Mouse (Mus musculus) midbrain, embryonic 13.5 days (tissue): ENCODE measurements around the gene Kif26b. TPM values are rescaled to one million over a fixed set of nuclear protein-coding genes. Genes with fewer than 3 reads are reported as not detected.

Experiments used
- ATAC-seq: fragments of 200-750 bp; cut with Nextera tagmentation; 2 replicates; pipeline ENCODE4 v1.8.0; 2017; ENCODE audit warnings: mild to moderate bottlenecking, moderate TSS enrichment, moderate library complexity
- H3K27ac ChIP-seq: fragments of 300-500 bp; sonication (generic); 2 replicates; pipeline ENCODE4 v1.5.1; 2015; ENCODE audit warnings: inconsistent platforms, mild to moderate bottlenecking, moderate library complexity
- H3K27me3 ChIP-seq: fragments of 300-500 bp; sonication (generic); 2 replicates; pipeline ENCODE4 v1.6.1; 2015; ENCODE audit warnings: mild to moderate bottlenecking, inconsistent platforms
- H3K36me3 ChIP-seq: fragments of 300-500 bp; sonication (generic); 2 replicates; pipeline ENCODE4 v1.6.1; 2015; ENCODE audit warnings: mild to moderate bottlenecking, inconsistent platforms
- H3K4me1 ChIP-seq: fragments of 300-500 bp; sonication (generic); replicated peaks from 2 replicates; pipeline ENCODE4 v1.6.1; 2015; ENCODE audit warnings: inconsistent platforms
- H3K4me2 ChIP-seq: fragments of 300-500 bp; sonication (generic); replicated peaks from 2 replicates; pipeline ENCODE4 v1.6.1; 2015; ENCODE audit warnings: moderate library complexity, mild to moderate bottlenecking, inconsistent platforms
- H3K4me3 ChIP-seq: fragments of 300-500 bp; sonication (generic); replicated peaks from 2 replicates; pipeline ENCODE4 v1.5.1; 2015; ENCODE audit warnings: mild to moderate bottlenecking, inconsistent platforms
- H3K9ac ChIP-seq: fragments of 300-500 bp; sonication (generic); replicated peaks from 2 replicates; pipeline ENCODE4 v1.6.1; 2015; ENCODE audit warnings: mild to moderate bottlenecking, inconsistent platforms
- H3K9me3 ChIP-seq: fragments of 300-500 bp; sonication (generic); 2 replicates; pipeline ENCODE4 v1.6.1; 2016; ENCODE audit warnings: mild to moderate bottlenecking, inconsistent platforms
- WGBS: fragments of 180-500 bp; shearing (Covaris S2); methylation state at CpG from one replicate; pipeline ENCODE4 v1.1.7; 2015; 5-methylcytosine and 5-hydroxymethylcytosine counted together
- polyA plus RNA-seq: library from polyadenylated mRNA; unstranded; fragments of >200 nt; fragmentation: Nextera tagmentation; extraction: Ambion mirVana; gene quantifications from 2 replicates; pipeline ENCODE4 v1.2.1, GENCODE M21; 2015

Gene Kif26b
- polyA plus RNA-seq, 1 experiment from 2014 or later, result 5.7 TPM

GRCm38 (mm10) chr1:178673506-178673905 lies 144.6 kb downstream of the Kif26b start:
- WGBS, result 86% methylated on average over 2 of the region's 2 CpGs
- Histone ChIP-seq H3K4me2 (no peak overlapping the region), H3K9ac (no peak overlapping the region), H3K4me3 (no peak overlapping the region), H3K4me1 (peaks cover 22% of the 10 kb centered on the region), H3K27ac (0 out of 2 replicates have a peak overlapping the region, but pooled peaks have one; percentile 10), H3K36me3 (no peaks in the 10 kb centered on the region), H3K27me3 (no peaks in the 10 kb centered on the region), H3K9me3 (no peaks in the 10 kb centered on the region)
- ATAC-seq, result no peak

DNA sequence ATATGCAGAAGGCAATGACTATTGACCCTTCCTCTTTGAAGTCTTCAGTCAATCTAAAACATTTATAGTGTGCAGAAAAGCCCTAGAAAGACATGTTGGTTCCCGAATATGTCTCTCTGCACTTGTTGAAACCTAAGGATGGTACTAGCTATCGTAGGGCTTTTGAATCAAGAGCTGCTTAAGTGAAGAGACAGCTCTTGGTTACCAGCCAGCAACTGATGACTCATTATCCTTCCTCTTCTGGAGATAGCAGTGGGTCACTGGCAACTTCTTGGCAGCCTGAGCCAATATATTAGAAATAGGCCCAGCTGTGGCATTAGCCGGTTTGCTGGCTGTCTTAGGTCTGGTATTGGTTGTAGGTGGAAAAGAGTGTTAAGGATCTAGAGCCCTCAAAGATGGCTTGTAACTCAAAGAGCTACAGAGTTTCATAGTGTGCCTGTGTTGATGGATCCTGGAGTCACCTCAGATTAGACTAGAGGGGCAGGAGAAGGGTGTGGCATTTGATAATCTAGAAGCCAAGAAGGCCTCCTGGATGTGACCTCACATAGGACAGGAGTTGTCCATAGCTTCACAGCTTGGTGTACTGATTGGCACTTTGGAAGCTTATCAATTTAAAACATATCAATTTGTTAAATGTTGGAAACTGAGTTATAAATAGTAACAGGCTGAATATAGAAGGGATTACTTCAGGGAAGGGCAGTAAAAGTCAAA lies 146.8 kb downstream of the Kif26b start:
- 95% methylated on average over 3 of the region's 3 CpGs for WGBS
- Histone ChIP-seq H3K9me3 (no peaks in the 10 kb centered on the region), H3K4me3 (no peak overlapping the region), H3K27me3 (no peaks in the 10 kb centered on the region), H3K4me2 (no peak overlapping the region), H3K4me1 (peaks cover 22% of the 10 kb centered on the region), H3K27ac (no peak overlapping the region), H3K9ac (no peak overlapping the region), H3K36me3 (no peaks in the 10 kb centered on the region)
- ATAC-seq, result no peak

DNA sequence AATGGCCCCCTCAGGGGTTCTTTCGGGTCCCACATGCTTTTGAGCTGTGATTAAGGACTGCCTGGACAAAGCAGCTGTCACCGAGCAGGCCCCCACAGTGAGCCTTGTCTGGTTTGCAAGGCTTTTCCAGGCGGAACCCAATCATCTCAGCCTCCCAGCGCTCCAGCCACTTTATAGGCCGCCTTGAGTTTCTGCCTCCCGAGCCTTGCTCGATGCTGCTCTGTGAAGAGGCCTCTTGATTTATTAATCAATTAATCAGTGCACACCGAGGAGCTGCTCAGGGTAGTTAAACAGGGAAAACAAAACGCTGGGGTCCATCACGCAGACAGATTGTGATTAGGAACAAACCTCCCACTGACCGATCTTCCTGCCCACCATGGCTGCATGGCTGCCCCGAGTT lies 148.2 kb downstream of the Kif26b start:
- H3K9me3 ChIP-seq, result no peaks in the 10 kb centered on the region
- 0 out of 2 replicates have a peak, but pooled peaks have one; percentile 17 for ATAC-seq
- H3K36me3 ChIP-seq, result no peaks in the 10 kb centered on the region
- no peak overlapping the region for H3K9ac ChIP-seq
- no peak overlapping the region for H3K4me2 ChIP-seq
- no peaks in the 10 kb centered on the region for H3K27me3 ChIP-seq
- H3K4me1 ChIP-seq, result peaks cover 18% of the 10 kb centered on the region
- no peak overlapping the region for H3K27ac ChIP-seq
- no peak overlapping the region for H3K4me3 ChIP-seq
- 64% methylated on average over 12 of the region's 12 CpGs for WGBS

- Histone ChIP-seq H3K4me2 (no peak overlapping the region), H3K4me1 (peaks cover 16% of the 10 kb centered on the region), H3K27ac (no peak overlapping the region), H3K9me3 (no peaks in the 10 kb centered on the region), H3K27me3 (no peaks in the 10 kb centered on the region), H3K4me3 (no peak overlapping the region), H3K9ac (no peak overlapping the region), H3K36me3 (no peaks in the 10 kb centered on the region)
- 84% methylated on average over 4 of the region's 4 CpGs for WGBS
- ATAC-seq, result no peak
Observed at GRCm38 (mm10) chr1:178677630-178678221, 148.8 kb downstream of the Kif26b start.

DNA sequence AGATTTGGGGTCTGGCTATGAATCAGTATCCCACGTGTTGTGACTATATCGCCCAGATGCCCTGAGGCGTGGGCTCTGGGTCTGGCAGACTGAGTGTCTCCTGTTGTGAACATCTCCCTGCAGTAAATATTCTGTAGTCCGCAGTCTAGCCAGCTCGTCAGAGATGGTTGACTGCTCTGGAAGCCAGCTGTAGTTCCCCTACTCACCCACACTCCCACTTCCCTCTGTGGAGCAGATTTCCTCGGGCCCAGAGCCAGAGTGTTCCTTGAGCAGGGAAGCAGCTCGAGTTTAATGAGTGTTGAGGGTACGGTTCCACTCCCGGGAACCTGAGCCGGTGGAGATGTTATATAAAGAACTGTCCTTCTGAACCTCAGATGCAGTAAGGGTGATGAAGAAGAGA lies 154.7 kb downstream of the Kif26b start:
- ATAC-seq, result 0 out of 2 replicates have a peak, but pooled peaks have one; percentile 24
- H3K27ac ChIP-seq, result no peak overlapping the region

GRCm38 (mm10) chr1:178684991-178685680 lies 156.2 kb downstream of the Kif26b start:
- 40% methylated on average over 8 of the region's 8 CpGs for WGBS
- 0 out of 2 replicates have a peak, but pooled peaks have one; percentile 9 for ATAC-seq
- H3K4me3 ChIP-seq, result no peak overlapping the region
- H3K27me3 ChIP-seq, result no peaks in the 10 kb centered on the region
- H3K4me2 ChIP-seq, result no peak overlapping the region
- H3K9ac ChIP-seq, result no peak overlapping the region
- H3K4me1 ChIP-seq, result peaks cover 8% of the 10 kb centered on the region; the same call in 1 of the 2 replicates
- H3K36me3 ChIP-seq, result no peaks in the 10 kb centered on the region
- H3K27ac ChIP-seq, result no peak overlapping the region
- no peaks in the 10 kb centered on the region for H3K9me3 ChIP-seq

More for the DNA sequence above, 154.7 kb downstream of the Kif26b start:
- no peak overlapping the region for H3K4me2 ChIP-seq
- WGBS, result 78% methylated on average over 10 of the region's 10 CpGs
- H3K9me3 ChIP-seq, result no peaks in the 10 kb centered on the region
- H3K9ac ChIP-seq, result no peak overlapping the region
- H3K4me1 ChIP-seq, result peaks cover 8% of the 10 kb centered on the region; the same call in 1 of the 2 replicates
- H3K36me3 ChIP-seq, result no peaks in the 10 kb centered on the region
- no peaks in the 10 kb centered on the region for H3K27me3 ChIP-seq
- no peak overlapping the region for H3K4me3 ChIP-seq

DNA sequence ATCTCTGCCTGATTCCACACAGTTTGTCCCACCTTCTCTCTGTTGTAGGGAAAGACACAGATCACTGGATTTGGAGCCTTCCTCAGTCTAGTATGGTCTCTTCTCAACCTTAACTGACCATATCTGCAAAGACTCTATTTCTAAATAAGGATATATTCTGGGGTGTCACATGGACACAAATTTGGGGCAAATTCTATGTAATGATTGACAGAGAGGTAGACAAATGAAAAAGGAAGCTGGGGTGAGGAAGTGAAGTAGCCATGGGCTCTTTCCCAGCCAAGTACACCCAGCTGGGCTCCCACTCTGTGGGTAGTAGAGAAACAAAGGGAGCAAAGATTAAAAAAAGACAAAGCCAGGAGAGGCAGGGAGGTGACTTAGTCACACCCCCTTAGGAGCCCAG lies 158.0 kb downstream of the Kif26b start:
- Histone ChIP-seq H3K27ac (no peak overlapping the region), H3K36me3 (no peaks in the 10 kb centered on the region), H3K27me3 (0 out of 2 replicates have a peak, but pooled peaks cover 4% of the 10 kb centered on the region), H3K4me1 (peaks cover 8% of the 10 kb centered on the region; the same call in 1 of the 2 replicates), H3K9me3 (no peaks in the 10 kb centered on the region), H3K9ac (no peak overlapping the region), H3K4me3 (no peak overlapping the region), H3K4me2 (no peak overlapping the region)
- no peak for ATAC-seq

DNA sequence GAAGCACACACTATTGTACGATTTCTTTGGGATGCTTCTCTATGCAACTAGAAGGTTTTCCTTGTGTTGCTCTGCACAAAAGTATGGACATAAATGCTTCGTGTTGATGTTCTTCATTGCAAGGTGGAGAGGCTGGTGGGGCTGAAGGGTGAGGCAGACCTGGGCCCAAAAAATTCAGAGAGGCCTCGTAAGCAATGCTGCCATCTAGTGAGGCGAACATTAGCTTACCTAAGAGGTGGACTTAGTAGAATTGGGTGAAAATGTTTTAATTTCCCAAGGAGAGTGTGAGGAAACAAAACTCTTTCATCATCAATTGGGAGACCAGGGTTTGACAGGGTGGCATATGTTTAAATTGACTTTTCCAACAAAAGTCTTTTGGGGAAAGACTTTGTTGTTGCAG lies 160.6 kb downstream of the Kif26b start:
- WGBS, result 60% methylated on average over 4 of the region's 4 CpGs
- no peak overlapping the region for H3K4me3 ChIP-seq
- H3K36me3 ChIP-seq, result no peaks in the 10 kb centered on the region
- peaks cover 4% of the 10 kb centered on the region; the same call in 1 of the 2 replicates for H3K4me1 ChIP-seq
- no peak overlapping the region for H3K27ac ChIP-seq
- no peak overlapping the region for H3K9ac ChIP-seq
- no peak for ATAC-seq
- H3K9me3 ChIP-seq, result no peaks in the 10 kb centered on the region
- H3K27me3 ChIP-seq, result 0 out of 2 replicates have a peak, but pooled peaks cover 4% of the 10 kb centered on the region
- H3K4me2 ChIP-seq, result no peak overlapping the region

- Histone ChIP-seq H3K27me3 (0 out of 2 replicates have a peak, but pooled peaks cover 4% of the 10 kb centered on the region), H3K9ac (no peak overlapping the region), H3K9me3 (no peaks in the 10 kb centered on the region), H3K4me1 (peaks cover 4% of the 10 kb centered on the region; the same call in 1 of the 2 replicates), H3K4me3 (no peak overlapping the region), H3K4me2 (no peak overlapping the region), H3K27ac (no peak overlapping the region), H3K36me3 (no peaks in the 10 kb centered on the region)
- 77% methylated on average over 3 of the region's 3 CpGs for WGBS
- ATAC-seq, result no peak
Observed at GRCm38 (mm10) chr1:178691679-178692078, 162.8 kb downstream of the Kif26b start.

DNA sequence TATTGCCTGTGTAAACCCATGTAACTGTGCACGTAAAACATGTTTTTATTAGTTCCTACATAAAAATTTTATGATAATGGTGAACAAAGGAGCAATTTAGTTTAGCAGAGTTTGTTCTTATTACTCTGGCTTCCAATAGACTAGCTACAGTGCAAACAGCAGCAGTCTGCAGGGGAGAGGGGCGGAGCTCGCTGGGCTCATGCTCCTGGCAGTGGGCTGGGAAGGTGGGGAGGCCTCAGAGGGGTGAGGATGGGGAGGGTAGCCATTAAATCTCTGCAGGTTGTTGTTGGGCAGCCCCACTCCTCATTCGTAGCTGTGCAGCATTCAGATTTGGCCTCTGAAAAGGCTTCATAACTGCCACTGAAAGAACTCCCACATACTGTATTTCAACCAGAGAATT lies 171.2 kb downstream of the Kif26b start:
- no peak for ATAC-seq

DNA sequence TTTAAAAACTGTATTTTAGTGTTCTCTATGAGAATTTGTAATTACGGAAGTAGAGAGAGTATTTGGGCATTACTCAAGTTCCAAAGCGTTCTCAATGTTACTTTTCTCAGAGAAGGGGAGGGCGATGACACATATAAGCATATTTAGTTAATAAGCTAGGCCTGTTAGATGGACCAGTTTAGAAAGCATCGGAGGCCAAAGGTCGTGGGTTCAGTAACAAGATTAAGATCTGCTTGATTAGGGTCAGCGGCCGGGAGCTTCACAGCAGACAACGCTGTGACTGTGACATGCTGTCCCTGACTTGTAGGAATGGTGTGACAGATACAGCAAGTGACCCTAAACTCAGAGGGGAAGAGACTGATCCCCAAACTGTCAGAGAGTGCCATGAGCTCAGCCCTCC lies 174.6 kb downstream of the Kif26b start:
- Histone ChIP-seq H3K4me3 (no peak overlapping the region), H3K4me1 (peaks cover 3% of the 10 kb centered on the region; the same call in 1 of the 2 replicates), H3K9ac (no peak overlapping the region), H3K4me2 (no peak overlapping the region), H3K9me3 (no peaks in the 10 kb centered on the region), H3K36me3 (no peaks in the 10 kb centered on the region), H3K27ac (no peak overlapping the region), H3K27me3 (no peaks in the 10 kb centered on the region)
- 58% methylated on average over 8 of the region's 8 CpGs for WGBS
- no peak for ATAC-seq

More for the DNA sequence above, 171.2 kb downstream of the Kif26b start:
- Histone ChIP-seq H3K4me1 (peaks cover 15% of the 10 kb centered on the region), H3K9ac (no peak overlapping the region), H3K36me3 (no peaks in the 10 kb centered on the region), H3K9me3 (no peaks in the 10 kb centered on the region), H3K27me3 (no peaks in the 10 kb centered on the region), H3K4me3 (no peak overlapping the region), H3K4me2 (no peak overlapping the region), H3K27ac (no peak overlapping the region)
- WGBS, result 62% methylated on average over 4 of the region's 4 CpGs

GRCm38 (mm10) chr1:178707925-178708351 lies 179.0 kb downstream of the Kif26b start:
- Histone ChIP-seq H3K4me2 (no peak overlapping the region), H3K27me3 (no peaks in the 10 kb centered on the region), H3K4me1 (no peaks in the 10 kb centered on the region), H3K4me3 (no peak overlapping the region), H3K36me3 (no peaks in the 10 kb centered on the region), H3K27ac (no peak overlapping the region), H3K9ac (no peak overlapping the region), H3K9me3 (no peaks in the 10 kb centered on the region)
- no peak for ATAC-seq
- 84% methylated on average over 7 of the region's 7 CpGs for WGBS
